Mouse (Mus musculus) megakaryocyte-erythroid progenitor cell, adult 5-6 weeks (primary cell): ENCODE data around the gene Gm17359. TPM values are rescaled to one million over a fixed set of nuclear protein-coding genes. Genes with fewer than 3 reads are reported as not detected.

Experiments
- ATAC-seq: replicated peaks from 2 replicates; pipeline ENCODE4 v1.8.0; 2016; ENCODE audit warnings: mild to moderate bottlenecking, inconsistent platforms; ENCODE audit not compliant: severe bottlenecking, poor library complexity, low FRiP score, low TSS enrichment
- total RNA-seq, 2 experiments: library from RNA; stranded (forward) in 1 of 2; stranded (reverse) in 1 of 2; fragments of 200-1000, 215-1000 nt in 1 of 2; fragments of >200 nt in 1 of 2; fragmentation: Nextera tagmentation in 1 of 2; gene quantifications; 2 replicates each; pipeline ENCODE4 v1.2.3; 2014 to 2017

Gm17359 gene
- total RNA-seq (2014; fragmentation: Nextera tagmentation) = not detected in 2 replicates
- total RNA-seq (2017) = not detected in 2 replicates

- peak; percentile 40; the same call in 1 of the 2 replicates for ATAC-seq
Measured at GRCm38 (mm10) chr3:79336044-79336766, at the start of gene Gm17359. Gene Gm17359, plus strand, starts transcription at chr3:79336661.

- ATAC-seq = peak; percentile 93
Measured at GRCm38 (mm10) chr3:79287108-79287576, 49.3 kb upstream of the Gm17359 start.

GRCm38 (mm10) chr3:79287699-79288458 is 48.6 kb upstream of the Gm17359 start:
- no peak for ATAC-seq

- ATAC-seq = no peak
Measured at GRCm38 (mm10) chr3:79289050-79289449, 47.4 kb upstream of the Gm17359 start.

GRCm38 (mm10) chr3:79293023-79293422 is 43.4 kb upstream of the Gm17359 start:
- no peak for ATAC-seq

- ATAC-seq = no peak
Measured at GRCm38 (mm10) chr3:79294701-79295100, 41.8 kb upstream of the Gm17359 start.

- ATAC-seq = 0 out of 2 replicates have a peak, but pooled peaks have one; percentile 57
Measured at GRCm38 (mm10) chr3:79296049-79296448, 40.4 kb upstream of the Gm17359 start.

- ATAC-seq = no peak
Measured at GRCm38 (mm10) chr3:79296586-79296985, 39.9 kb upstream of the Gm17359 start.

- ATAC-seq = no peak
Measured at GRCm38 (mm10) chr3:79297281-79297680, 39.2 kb upstream of the Gm17359 start.

GRCm38 (mm10) chr3:79299401-79299800 is 37.1 kb upstream of the Gm17359 start:
- no peak for ATAC-seq

- no peak for ATAC-seq
Measured at GRCm38 (mm10) chr3:79308605-79309004, 27.9 kb upstream of the Gm17359 start.

GRCm38 (mm10) chr3:79310184-79310583 is 26.3 kb upstream of the Gm17359 start:
- no peak for ATAC-seq

GRCm38 (mm10) chr3:79311895-79312294 is 24.6 kb upstream of the Gm17359 start:
- ATAC-seq = no peak

GRCm38 (mm10) chr3:79314006-79314698 is 22.3 kb upstream of the Gm17359 start:
- ATAC-seq = no peak

- no peak for ATAC-seq
Measured at GRCm38 (mm10) chr3:79324697-79325526, 11.5 kb upstream of the Gm17359 start.

- no peak for ATAC-seq
Measured at GRCm38 (mm10) chr3:79329691-79330315, 6.7 kb upstream of the Gm17359 start.

- ATAC-seq = no peak
Measured at GRCm38 (mm10) chr3:79333051-79333450, 3.4 kb upstream of the Gm17359 start.

GRCm38 (mm10) chr3:79333643-79334200 is 2.7 kb upstream of the Gm17359 start:
- ATAC-seq = peak; percentile 59
